Mouse (Mus musculus): ENCODE measurements at regions not wholly inside any gene's neighbourhood (a gene's known extent, or its start where the extent isn't known, plus 50 kb on each side); places are given as distances from the start of the nearest gene placed in this dataset.

GRCm38 (mm10) chr15:97578046-97578445 lies 127.6 kb downstream of the Rpap3 start:
- DNase-seq (ENCODE audit: low read depth, low spot score), result no peak

GRCm38 (mm10) chr15:97577196-97577595 lies 128.4 kb downstream of the Rpap3 start:
- DNase-seq (ENCODE audit: low read depth, low spot score), result no peak

- no peak for DNase-seq (ENCODE audit: low read depth, low spot score)
Observed at GRCm38 (mm10) chr15:97572639-97573038, 133.0 kb downstream of the Rpap3 start.

DNA sequence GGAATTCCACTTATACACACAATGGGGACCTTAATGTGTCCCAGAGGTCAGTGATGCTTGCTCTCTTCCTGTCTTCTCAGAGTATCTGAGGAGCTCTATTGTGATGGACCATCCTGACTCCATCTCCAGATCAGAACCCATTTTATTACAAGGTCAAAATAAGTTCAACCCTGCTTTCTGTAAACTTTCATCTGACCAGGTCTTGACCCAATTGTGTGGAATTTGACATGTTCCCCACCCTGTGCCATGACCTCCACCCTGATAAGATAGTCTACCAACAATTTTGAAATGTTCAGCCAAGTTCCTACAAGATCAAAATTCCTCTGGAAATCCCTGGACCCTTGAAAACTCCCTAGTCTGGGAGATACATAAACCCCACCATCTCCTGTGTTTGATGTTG lies 133.7 kb downstream of the Rpap3 start:
- DNase-seq (ENCODE audit: low read depth, low spot score), result no peak

DNA sequence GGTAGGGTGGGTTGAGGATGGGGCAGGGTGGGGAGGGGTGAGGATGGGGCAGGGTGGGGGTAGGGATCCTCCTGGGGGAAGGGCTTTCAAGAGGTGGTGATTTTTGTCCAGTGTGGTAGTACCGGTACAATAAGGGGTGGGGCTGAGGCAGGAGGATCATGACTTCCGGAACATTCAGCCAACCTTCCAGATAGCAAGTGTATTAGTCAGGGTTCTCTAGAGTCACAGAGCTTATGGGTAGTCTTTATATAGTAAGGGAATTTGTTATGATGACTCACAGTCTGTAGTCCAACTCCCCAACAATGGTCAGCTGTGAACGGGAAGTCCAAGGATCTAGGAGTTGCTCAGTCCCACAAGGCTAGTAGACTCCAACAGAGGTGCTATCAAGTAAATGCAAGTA lies 145.5 kb downstream of the Rpap3 start:
- no peak for DNase-seq (ENCODE audit: low read depth, low spot score)

DNA sequence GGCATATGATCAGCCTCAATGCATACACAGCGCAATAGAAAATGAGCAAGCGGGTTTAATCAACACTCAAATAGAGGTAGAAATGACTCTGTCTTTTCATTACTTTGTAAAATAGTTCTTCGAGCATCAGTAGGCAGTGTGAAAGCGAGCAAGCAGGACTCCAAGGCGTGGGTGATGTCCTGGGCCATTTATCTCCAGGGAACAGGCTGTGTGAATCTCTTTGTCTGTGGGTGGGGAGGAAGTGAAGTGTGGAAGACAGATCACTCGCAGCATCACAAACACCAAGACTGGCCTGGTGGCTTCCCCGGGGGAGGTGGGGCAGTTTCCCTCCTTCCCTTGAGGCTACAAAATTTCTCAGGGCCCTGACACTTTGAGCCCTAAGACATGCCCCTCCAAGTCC lies 146.9 kb downstream of the Rpap3 start:
- DNase-seq (ENCODE audit: low read depth, low spot score), result peak; percentile 35

- no peak for DNase-seq (ENCODE audit: low read depth, low spot score)
Observed at GRCm38 (mm10) chr15:97548354-97548753, 157.3 kb downstream of the Rpap3 start.

- no peak for DNase-seq (ENCODE audit: low read depth, low spot score)
Observed at GRCm38 (mm10) chr15:97545034-97545433, 160.6 kb downstream of the Rpap3 start.

- peak; percentile 15 for DNase-seq (ENCODE audit: low read depth, low spot score)
Observed at GRCm38 (mm10) chr15:97541646-97542045, 164.0 kb downstream of the Rpap3 start.

DNA sequence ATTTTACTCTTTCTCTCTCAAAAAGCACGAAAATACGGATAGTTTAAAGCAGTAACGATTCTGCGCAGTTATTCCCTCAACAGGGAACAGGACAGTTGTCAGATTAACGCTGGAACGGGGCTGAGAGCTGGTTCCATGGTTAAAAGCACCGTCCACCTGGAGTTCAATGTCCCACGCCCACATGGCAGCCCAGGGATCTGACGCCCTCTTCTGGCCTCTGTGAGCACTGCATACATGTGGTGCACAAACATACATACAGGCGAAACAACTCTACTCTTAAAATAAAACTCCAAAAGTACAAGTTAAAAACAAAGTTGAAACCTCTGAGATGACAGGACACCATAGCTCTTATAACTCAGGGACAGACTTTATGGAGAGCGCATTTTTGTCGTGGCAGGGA lies 169.5 kb downstream of the Rpap3 start:
- no peak for DNase-seq (ENCODE audit: low read depth, low spot score)

DNA sequence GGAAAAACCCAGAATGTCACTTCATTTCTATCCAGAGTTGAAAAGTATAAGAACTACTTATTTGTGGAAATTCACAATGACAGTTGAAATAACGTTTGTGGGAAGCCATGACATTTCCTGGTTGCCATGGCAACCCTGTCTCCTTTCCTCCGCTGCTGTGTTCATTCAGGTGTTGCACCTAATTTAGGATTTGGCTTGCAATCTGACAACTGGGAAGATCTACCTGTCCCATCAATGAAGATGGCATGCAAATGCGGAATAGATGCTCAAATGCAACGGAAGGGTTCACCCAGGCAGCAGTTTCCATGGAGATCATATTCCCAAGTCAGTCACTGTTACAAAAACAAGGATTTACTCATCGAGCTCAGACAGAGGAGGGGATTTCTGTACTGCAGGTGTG lies 170.7 kb downstream of the Rpap3 start:
- peak; percentile 69 for DNase-seq (ENCODE audit: low read depth, low spot score)

DNA sequence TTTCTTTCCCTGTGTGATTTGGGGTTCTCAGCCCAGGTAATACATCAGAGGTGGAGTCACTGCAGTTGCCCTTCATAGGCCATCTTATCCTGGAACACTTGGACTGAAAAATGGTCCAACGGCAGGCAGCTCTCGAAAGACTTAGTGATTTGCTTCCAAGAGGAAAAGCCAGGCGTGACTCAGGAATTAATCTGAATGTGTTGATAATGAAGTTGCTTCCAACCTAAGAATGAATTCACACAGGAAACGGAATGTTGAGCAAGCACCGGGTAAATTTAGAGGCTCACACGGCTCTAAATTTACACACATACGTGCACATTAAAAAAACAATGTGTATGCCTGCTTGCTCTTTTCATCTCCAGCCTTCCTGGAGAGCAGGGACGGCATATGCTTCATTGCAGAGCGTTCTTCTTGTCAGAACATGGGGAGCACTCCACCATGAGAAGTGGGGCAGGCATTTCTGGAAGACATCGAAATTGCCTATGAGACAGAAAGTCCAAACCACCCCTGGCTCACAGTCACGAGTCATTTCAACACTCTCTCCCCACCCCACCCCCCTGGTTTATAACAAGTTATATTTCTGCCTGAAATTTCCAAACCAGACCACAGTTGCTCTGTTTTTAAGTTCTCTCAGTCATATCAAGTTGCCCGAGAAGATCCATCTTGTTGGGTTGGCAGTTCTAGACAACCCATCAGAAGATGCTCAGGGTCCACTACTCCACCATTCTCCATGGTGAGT lies 171.9 kb downstream of the Rpap3 start:
- DNase-seq (ENCODE audit: low read depth, low spot score), result peak; percentile 52

- DNase-seq (ENCODE audit: low read depth, low spot score), result no peak
Observed at GRCm38 (mm10) chr15:97532346-97532910, 173.2 kb downstream of the Rpap3 start.

DNA sequence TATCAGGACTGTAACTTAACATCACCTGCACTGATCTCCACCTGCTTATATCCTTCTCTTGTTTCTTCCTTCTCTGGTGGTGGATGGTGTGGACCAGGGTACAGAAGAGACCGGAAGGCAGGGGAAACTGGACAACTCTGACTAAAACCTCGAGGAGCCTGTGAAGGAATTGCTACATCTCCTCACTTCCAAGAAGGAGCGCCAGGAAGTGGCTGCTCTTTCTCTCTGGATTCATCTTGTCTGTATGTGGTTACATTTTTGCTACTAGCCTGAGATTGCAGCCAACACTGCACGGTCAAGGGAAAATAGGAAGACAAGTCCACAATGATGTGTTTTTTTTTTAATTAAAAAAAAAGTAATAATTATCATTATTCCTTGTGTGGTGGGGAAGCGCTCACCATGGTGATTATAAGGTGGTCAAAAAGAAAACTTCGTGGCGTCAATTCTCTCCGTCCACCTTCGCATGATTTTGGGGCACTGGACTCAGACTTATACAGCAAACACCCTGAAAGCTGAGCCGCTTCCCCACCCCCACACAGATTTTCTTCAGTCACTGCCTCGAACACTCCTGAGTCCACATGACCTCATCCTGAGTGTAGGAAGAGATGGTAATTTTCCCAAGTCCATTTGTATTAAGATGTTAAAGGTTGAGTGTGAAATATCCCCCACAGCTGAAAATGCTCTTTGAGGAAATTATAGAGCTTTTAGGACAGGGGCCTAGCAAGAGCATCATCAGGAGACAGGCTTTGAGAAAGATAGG lies 177.2 kb downstream of the Rpap3 start:
- DNase-seq (ENCODE audit: low read depth, low spot score), result no peak

- no peak for DNase-seq (ENCODE audit: low read depth, low spot score)
Observed at GRCm38 (mm10) chr15:97520395-97520794, 185.2 kb downstream of the Rpap3 start.

GRCm38 (mm10) chr15:97519919-97520345 lies 185.7 kb downstream of the Rpap3 start:
- DNase-seq (ENCODE audit: low read depth, low spot score), result no peak

- no peak for DNase-seq (ENCODE audit: low read depth, low spot score)
Observed at GRCm38 (mm10) chr15:97517926-97518325, 187.7 kb downstream of the Rpap3 start.

GRCm38 (mm10) chr15:97517188-97517587 lies 188.4 kb downstream of the Rpap3 start:
- DNase-seq (ENCODE audit: low read depth, low spot score), result no peak

DNA sequence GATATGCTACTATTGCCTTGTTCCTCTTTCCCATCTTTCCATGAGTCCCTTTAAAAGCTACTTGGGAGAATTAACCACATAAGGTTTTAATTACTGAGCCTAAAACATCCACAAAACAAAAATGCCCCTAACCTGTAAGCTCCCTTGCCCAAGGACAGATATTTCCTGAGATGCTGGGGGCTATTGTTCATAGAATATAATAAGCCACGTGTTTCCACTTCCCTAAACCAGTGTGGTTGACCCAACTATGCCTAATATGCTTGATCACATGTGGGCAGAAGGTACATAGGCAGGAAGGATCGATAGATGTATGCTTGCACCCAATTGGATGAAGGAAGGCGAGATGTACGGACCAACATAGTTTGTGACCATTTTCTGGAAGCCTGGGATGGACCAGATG lies 189.9 kb downstream of the Rpap3 start:
- DNase-seq (ENCODE audit: low read depth, low spot score), result no peak

- DNase-seq (ENCODE audit: low read depth, low spot score), result peak; percentile 68
Observed at GRCm38 (mm10) chr15:97507656-97508306, 197.8 kb downstream of the Rpap3 start.

DNA sequence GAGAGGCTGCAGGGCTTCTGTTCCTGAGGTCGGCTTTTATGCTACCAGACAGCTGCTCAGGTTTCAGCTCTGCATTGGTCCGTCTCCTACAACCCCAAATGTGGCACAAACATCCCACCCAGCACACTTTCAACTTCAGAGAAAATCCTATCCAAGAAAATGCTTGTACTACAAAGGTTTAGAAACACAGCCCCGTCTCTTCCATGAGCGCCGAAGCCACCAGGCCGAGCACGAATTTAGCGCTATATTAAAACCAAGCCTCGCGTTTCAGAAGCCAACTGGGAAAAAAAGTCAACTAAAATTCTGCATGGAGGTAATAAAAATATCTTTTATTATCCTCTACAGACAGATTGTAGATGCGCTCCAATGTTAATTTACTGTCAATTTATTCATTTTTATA lies 198.4 kb downstream of the Rpap3 start:
- DNase-seq (ENCODE audit: low read depth, low spot score), result peak; percentile 47

DNA sequence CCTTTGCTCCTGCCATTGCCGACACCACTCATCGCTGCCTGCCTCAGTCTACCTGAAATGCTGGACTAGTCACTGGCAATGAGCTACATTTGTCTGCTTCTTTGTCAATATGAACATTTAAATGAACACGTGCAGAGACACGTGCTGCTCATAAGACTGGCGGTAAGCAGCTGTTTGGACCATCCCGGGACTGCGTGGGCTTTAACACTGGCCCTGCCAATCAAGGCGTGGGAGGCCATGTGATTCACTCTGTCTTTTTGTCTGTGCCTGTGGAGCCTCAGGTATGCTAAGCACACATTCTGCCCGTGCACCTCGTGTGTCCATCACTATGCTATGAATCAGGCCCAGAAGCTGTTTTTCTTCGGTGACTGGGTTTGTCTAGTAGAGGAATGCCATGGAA lies 199.9 kb downstream of the Rpap3 start:
- peak; percentile 69 for DNase-seq (ENCODE audit: low read depth, low spot score)

Measured in brain, adult 2 months (tissue).